ENCODE assay signal across 16 mouse cellular contexts in genomic region chr1:153659666-153660065, GRCm38 (mm10). TPM values are rescaled to one million over a fixed set of nuclear protein-coding genes. Genes with fewer than 3 reads are reported as not detected.
A peak's percentile ranks its signal among the peaks of the same experiment; 100 is the strongest.
DNase-seq lines count a peak whose midpoint lies in the region; ATAC-seq lines count a peak whose summit lies in the region.
"Had no signal": no experiment of that assay in that cellular context is flagged by ENCODE, and none has a peak within 500 bp of the region (broad histone marks: within the 10 kb centered on the region; RNA-seq: fewer than 3 reads in every experiment).

No protein-coding gene starts in this region.

- 0 out of 2 replicates have a peak, but pooled peaks cover 3% of the 10 kb centered on the region for H3K27me3 ChIP-seq in forebrain, embryonic 12.5 days
- H3K27me3 ChIP-seq in forebrain, embryonic 15.5 days = no peaks in the 10 kb centered on the region
- no peaks in the 10 kb centered on the region for H3K27me3 ChIP-seq in hindbrain, embryonic 14.5 days (ENCODE audit: control insufficient read depth, insufficient read depth, low read length)
- H3K27me3 ChIP-seq in midbrain, embryonic 13.5 days = no peaks in the 10 kb centered on the region
- H3K27me3 ChIP-seq in neural tube, embryonic 15.5 days (replicated peaks) = no peaks in the 10 kb centered on the region
- no peaks in the 10 kb centered on the region for H3K27me3 ChIP-seq in kidney, embryonic 14.5 days (ENCODE audit: control insufficient read depth, insufficient read depth, low read length)

- 10% methylated on average over 9 of the region's 9 CpGs for WGBS in forebrain, embryonic 12.5 days
- WGBS in forebrain, embryonic 15.5 days = 10% methylated on average over 9 of the region's 9 CpGs
- 19% methylated on average over 9 of the region's 9 CpGs for WGBS in hindbrain, embryonic 14.5 days
- WGBS in midbrain, embryonic 13.5 days = 12% methylated on average over 9 of the region's 9 CpGs
- 15% methylated on average over 9 of the region's 9 CpGs for WGBS in neural tube, embryonic 15.5 days
- WGBS in kidney, embryonic 14.5 days = 56% methylated on average over 9 of the region's 9 CpGs

- peaks cover 60% of the 10 kb centered on the region for H3K4me1 ChIP-seq in forebrain, embryonic 12.5 days
- H3K4me1 ChIP-seq in forebrain, embryonic 15.5 days = peaks cover 45% of the 10 kb centered on the region
- peaks cover 55% of the 10 kb centered on the region for H3K4me1 ChIP-seq in hindbrain, embryonic 14.5 days (replicated peaks; ENCODE audit: control insufficient read depth, insufficient read depth, low read length)
- peaks cover 81% of the 10 kb centered on the region for H3K4me1 ChIP-seq in midbrain, embryonic 13.5 days (replicated peaks)
- H3K4me1 ChIP-seq in neural tube, embryonic 15.5 days = peaks cover 62% of the 10 kb centered on the region
- H3K4me1 ChIP-seq in kidney, embryonic 14.5 days (ENCODE audit: control insufficient read depth, insufficient read depth, low read length) = peaks cover 8% of the 10 kb centered on the region; the same call in 1 of the 2 replicates

- ATAC-seq in forebrain, embryonic 12.5 days (ENCODE audit: low FRiP score) = no peak
- ATAC-seq in forebrain, embryonic 15.5 days (replicated peaks) = no peak
- ATAC-seq in hindbrain, embryonic 14.5 days (ENCODE audit: low FRiP score) = no peak
- no peak for ATAC-seq in midbrain, embryonic 13.5 days
- ATAC-seq in neural tube, embryonic 15.5 days (ENCODE audit: low FRiP score) = no peak
- no peak for ATAC-seq in kidney, embryonic 14.5 days (ENCODE audit: low FRiP score, low TSS enrichment)

- no peak overlapping the region for H3K4me3 ChIP-seq in forebrain, embryonic 12.5 days (replicated peaks)
- H3K4me3 ChIP-seq in forebrain, embryonic 15.5 days = no peak overlapping the region
- no peak overlapping the region for H3K4me3 ChIP-seq in hindbrain, embryonic 14.5 days (replicated peaks; ENCODE audit: low read length)
- H3K4me3 ChIP-seq in midbrain, embryonic 13.5 days (replicated peaks) = no peak overlapping the region
- H3K4me3 ChIP-seq in neural tube, embryonic 15.5 days (replicated peaks) = no peak overlapping the region
- H3K4me3 ChIP-seq in kidney, embryonic 14.5 days (ENCODE audit: low read length) = no peak overlapping the region
- H3K4me3 ChIP-seq: limb, embryonic 12.5 days; liver, embryonic 13.5 days; myocyte had no signal

- no peaks in the 10 kb centered on the region for H3K9me3 ChIP-seq in forebrain, embryonic 12.5 days
- H3K9me3 ChIP-seq in forebrain, embryonic 15.5 days = no peaks in the 10 kb centered on the region
- H3K9me3 ChIP-seq in hindbrain, embryonic 14.5 days (ENCODE audit: control insufficient read depth, low read length) = no peaks in the 10 kb centered on the region
- no peaks in the 10 kb centered on the region for H3K9me3 ChIP-seq in midbrain, embryonic 13.5 days
- no peaks in the 10 kb centered on the region for H3K9me3 ChIP-seq in neural tube, embryonic 15.5 days (replicated peaks)
- no peaks in the 10 kb centered on the region for H3K9me3 ChIP-seq in kidney, embryonic 14.5 days (ENCODE audit: control insufficient read depth, low read length)
- H3K9me3 ChIP-seq: limb, embryonic 12.5 days; liver, embryonic 13.5 days had no signal

- peak; percentile 59 for DNase-seq in hindbrain, embryonic 14.5 days (ENCODE audit: low spot score)
- DNase-seq in urinary bladder, postnatal 25 days (ENCODE audit: low spot score) = no peak
- DNase-seq in frontal cortex, postnatal 36 days (ENCODE audit: low spot score in 2 of 2) = no peak
- DNase-seq: adrenal gland, adult 2 months; cerebellum, postnatal 14 days; heart, postnatal 14 days; liver, embryonic 13.5 days had no signal

- peak overlapping the region; percentile 86; the same call in 1 of the 2 replicates for H3K27ac ChIP-seq in forebrain, embryonic 12.5 days
- H3K27ac ChIP-seq in forebrain, embryonic 15.5 days (replicated peaks) = no peak overlapping the region
- peak overlapping the region; percentile 79 for H3K27ac ChIP-seq in hindbrain, embryonic 14.5 days
- peak overlapping the region; percentile 88 for H3K27ac ChIP-seq in midbrain, embryonic 13.5 days
- H3K27ac ChIP-seq in neural tube, embryonic 15.5 days (replicated peaks) = peak overlapping the region; percentile 83; the same call in 1 of the 2 replicates
- H3K27ac ChIP-seq in kidney, embryonic 14.5 days (ENCODE audit: low read depth, low read length) = no peak overlapping the region
- H3K27ac ChIP-seq: kidney, postnatal 0 days; limb, embryonic 12.5 days; liver, embryonic 13.5 days had no signal

- 0 out of 2 replicates have a peak overlapping the region, but pooled peaks have one; percentile 13 for H3K4me2 ChIP-seq in forebrain, embryonic 12.5 days
- no peak overlapping the region; the same call in 1 of the 2 replicates for H3K4me2 ChIP-seq in forebrain, embryonic 15.5 days (replicated peaks)
- H3K4me2 ChIP-seq in hindbrain, embryonic 14.5 days (replicated peaks) = peak overlapping the region; percentile 44
- H3K4me2 ChIP-seq in midbrain, embryonic 13.5 days (replicated peaks) = peak overlapping the region; percentile 25
- peak overlapping the region; percentile 30 for H3K4me2 ChIP-seq in neural tube, embryonic 15.5 days
- H3K4me2 ChIP-seq in kidney, embryonic 14.5 days (replicated peaks; ENCODE audit: low read depth, low read length) = no peak overlapping the region
- H3K4me2 ChIP-seq: heart, embryonic 11.5 days; limb, embryonic 12.5 days; liver, embryonic 13.5 days had no signal

- H3K36me3 ChIP-seq in forebrain, embryonic 12.5 days (replicated peaks) = no peaks in the 10 kb centered on the region
- no peaks in the 10 kb centered on the region for H3K36me3 ChIP-seq in forebrain, embryonic 15.5 days
- H3K36me3 ChIP-seq in hindbrain, embryonic 14.5 days (replicated peaks; ENCODE audit: control insufficient read depth, insufficient read depth) = no peaks in the 10 kb centered on the region
- H3K36me3 ChIP-seq in midbrain, embryonic 13.5 days = no peaks in the 10 kb centered on the region
- H3K36me3 ChIP-seq in neural tube, embryonic 15.5 days = no peaks in the 10 kb centered on the region
- no peaks in the 10 kb centered on the region for H3K36me3 ChIP-seq in kidney, embryonic 14.5 days (ENCODE audit: control insufficient read depth, insufficient read depth, low read length)
- H3K36me3 ChIP-seq: limb, embryonic 12.5 days; liver, embryonic 13.5 days had no signal

- H3K9ac ChIP-seq in forebrain, embryonic 12.5 days = no peak overlapping the region
- no peak overlapping the region for H3K9ac ChIP-seq in forebrain, embryonic 15.5 days (replicated peaks)
- 0 out of 2 replicates have a peak overlapping the region, but pooled peaks have one; percentile 37 for H3K9ac ChIP-seq in hindbrain, embryonic 14.5 days
- H3K9ac ChIP-seq in midbrain, embryonic 13.5 days (replicated peaks) = no peak overlapping the region
- no peak overlapping the region for H3K9ac ChIP-seq in neural tube, embryonic 15.5 days (replicated peaks)
- no peak overlapping the region for H3K9ac ChIP-seq in kidney, embryonic 14.5 days (ENCODE audit: low read depth, low read length)
- H3K9ac ChIP-seq: limb, embryonic 12.5 days; liver, embryonic 13.5 days had no signal

RNA-seq across cellular contexts. Expression of gene Rgs8, which starts 6.8 kb away (rescaled TPM):
- 24.3 and 25.1 TPM in 2 replicates for polyA plus RNA-seq in forebrain, embryonic 12.5 days (2016; fragmentation: Nextera tagmentation; extraction: Ambion mirVana)
- polyA plus RNA-seq in forebrain, embryonic 15.5 days (2015; fragmentation: Nextera tagmentation; extraction: Ambion mirVana) = 19.2 and 19.7 TPM in 2 replicates
- 16.4 and 19.7 TPM in 2 replicates for polyA plus RNA-seq in hindbrain, embryonic 14.5 days (2014; fragmentation: Nextera tagmentation; extraction: Ambion mirVana)
- 32.4 and 33.6 TPM in 2 replicates for polyA plus RNA-seq in midbrain, embryonic 13.5 days (2015; fragmentation: Nextera tagmentation; extraction: Ambion mirVana)
- 11.2 and 13.4 TPM in 2 replicates for polyA plus RNA-seq in neural tube, embryonic 15.5 days (2015; fragmentation: Nextera tagmentation; extraction: Ambion mirVana)
- polyA plus RNA-seq in kidney, embryonic 14.5 days (2014; fragmentation: Nextera tagmentation; extraction: Ambion mirVana) = 0.04 and 0.10 TPM in 2 replicates

Comparison
In these comparisons a context has a peak if more than half of its experiments do, and no peak if none do; other contexts are left out.
1. H3K27ac ChIP-seq: peak in forebrain, embryonic 12.5 days (single experiment), hindbrain, embryonic 14.5 days (single experiment), midbrain, embryonic 13.5 days (single experiment) and neural tube, embryonic 15.5 days (single experiment); none in forebrain, embryonic 15.5 days (single experiment) and kidney, embryonic 14.5 days (single experiment).
2. H3K4me2 ChIP-seq: peak in forebrain, embryonic 12.5 days (single experiment), hindbrain, embryonic 14.5 days (single experiment), midbrain, embryonic 13.5 days (single experiment) and neural tube, embryonic 15.5 days (single experiment); none in forebrain, embryonic 15.5 days (single experiment) and kidney, embryonic 14.5 days (single experiment).
3. RNA of gene Rgs8, which starts 6.8 kb away (polyA plus RNA-seq): 32.4 to 33.6 TPM in midbrain, embryonic 13.5 days, 24.3 to 25.1 TPM in forebrain, embryonic 12.5 days, 19.2 to 19.7 TPM in forebrain, embryonic 15.5 days, 16.4 to 19.7 TPM in hindbrain, embryonic 14.5 days and 11.2 to 13.4 TPM in neural tube, embryonic 15.5 days; 0.04 to 0.10 TPM in kidney, embryonic 14.5 days; every median in the first group is over 10 times any median in the second.